Mouse (Mus musculus) embryonic fibroblast, embryonic 13.5 days (primary cell): ENCODE results near the gene Cdh13. TPM values are rescaled to one million over a fixed set of nuclear protein-coding genes. Genes with fewer than 3 reads are reported as not detected.

Experiments
- H3K27ac ChIP-seq: 2 replicates; pipeline ENCODE4 v1.5.1; 2012; ENCODE audit warnings: low read length, control low read depth, inconsistent platforms; ENCODE audit not compliant: insufficient read depth
- H3K4me1 ChIP-seq: 2 replicates; pipeline ENCODE4 v1.6.1; 2011; ENCODE audit warnings: low read length; ENCODE audit not compliant: control insufficient read depth, insufficient read depth
- H3K4me3 ChIP-seq: 2 replicates; pipeline ENCODE4 v1.5.1; 2011; ENCODE audit warnings: mild to moderate bottlenecking, control low read depth, low read length; ENCODE audit not compliant: insufficient read depth
- CTCF ChIP-seq: IDR thresholded peaks from 2 replicates; pipeline ENCODE4 v1.5.1; 2011; ENCODE audit warnings: mild to moderate bottlenecking, control low read depth, low read length, moderate library complexity, borderline replicate concordance; ENCODE audit not compliant: insufficient read depth
- POLR2A ChIP-seq: IDR thresholded peaks from 2 replicates; pipeline ENCODE4 v1.6.1; 2011; ENCODE audit warnings: low read depth, mild to moderate bottlenecking, control low read depth, low read length, moderate library complexity
- polyA plus RNA-seq: library from polyadenylated mRNA; stranded (reverse); fragments of >200 nt; gene quantifications from 2 replicates; pipeline ENCODE4 v1.2.4, GENCODE M21; 2011; ENCODE audit warnings: low read depth; ENCODE audit not compliant: missing spikeins, insufficient read length

Gene Cdh13
- polyA plus RNA-seq, 1 experiment = 19.8 TPM

DNA sequence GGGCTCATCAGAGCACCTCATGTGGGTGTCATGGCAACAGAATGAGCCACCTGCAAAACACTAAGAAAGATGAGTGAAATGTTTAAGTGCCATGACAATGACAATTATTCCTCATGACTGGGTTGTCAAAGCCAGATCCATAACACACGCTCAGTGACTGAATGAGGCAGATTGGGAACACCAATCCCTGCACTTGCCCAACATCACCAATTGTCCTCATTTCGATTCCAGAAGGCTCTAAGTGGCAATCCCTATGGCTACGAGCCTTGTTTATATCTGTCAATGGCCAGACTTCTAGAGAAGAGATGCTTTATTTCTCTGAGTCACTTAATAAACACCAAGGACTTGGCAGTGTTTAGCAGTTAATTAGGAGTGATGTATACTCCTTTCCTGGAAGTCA lies 399.9 kb downstream of the Cdh13 start:
- TF ChIP-seq CTCF (no peak), POLR2A (no peak)
- H3K4me3 ChIP-seq = no peak overlapping the region
- no peaks in the 10 kb centered on the region; the same call in 1 of the 2 replicates for H3K4me1 ChIP-seq
- H3K27ac ChIP-seq = no peak overlapping the region

DNA sequence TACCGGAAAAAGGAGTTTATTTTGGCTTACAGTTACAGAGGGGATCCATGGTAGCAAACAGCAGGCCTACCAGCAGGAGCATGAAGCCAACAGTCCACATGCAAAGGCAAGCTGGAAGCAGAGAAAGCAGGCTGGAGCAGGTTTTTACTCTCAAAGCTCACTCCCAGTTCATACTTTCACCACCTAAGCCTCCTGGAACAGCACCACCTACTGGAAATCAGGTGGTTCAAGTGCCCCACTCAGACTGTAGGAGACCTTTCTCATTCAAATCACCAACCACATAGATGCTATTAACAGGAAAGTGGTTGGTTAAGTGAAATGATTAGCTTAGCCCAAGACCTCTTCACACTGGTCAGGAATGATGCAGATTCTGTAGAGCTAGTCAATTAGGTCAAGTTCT lies 402.3 kb downstream of the Cdh13 start:
- no peak overlapping the region for H3K27ac ChIP-seq
- H3K4me1 ChIP-seq = no peaks in the 10 kb centered on the region; the same call in 1 of the 2 replicates
- TF ChIP-seq POLR2A = no peak
- TF ChIP-seq CTCF = no peak
- no peak overlapping the region for H3K4me3 ChIP-seq

DNA sequence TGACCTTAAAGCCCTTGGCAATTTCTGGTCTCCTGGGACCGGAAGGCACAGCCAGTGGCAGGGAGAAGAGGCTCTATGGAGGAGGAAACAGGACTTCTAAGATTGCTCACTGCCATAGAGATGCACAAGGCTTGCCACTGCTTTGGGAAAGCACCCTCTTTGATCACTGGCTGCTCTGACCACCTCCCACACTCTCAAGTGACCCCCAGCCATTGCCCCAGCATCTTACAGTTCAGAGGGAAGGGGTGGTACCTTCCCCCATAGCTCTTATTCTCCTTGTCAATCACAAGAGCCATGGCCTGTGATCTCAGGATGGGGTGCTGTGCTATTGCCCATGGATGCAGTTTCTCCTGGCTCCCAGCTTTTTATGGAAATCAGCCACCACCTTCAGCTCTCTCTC lies 406.3 kb downstream of the Cdh13 start:
- Histone ChIP-seq H3K4me3 (no peak overlapping the region), H3K27ac (no peak overlapping the region), H3K4me1 (no peaks in the 10 kb centered on the region)
- TF ChIP-seq CTCF (no peak), POLR2A (no peak)

- Histone ChIP-seq H3K27ac (no peak overlapping the region), H3K4me1 (no peaks in the 10 kb centered on the region), H3K4me3 (no peak overlapping the region)
- TF ChIP-seq POLR2A (no peak), CTCF (no peak)
These were observed 417.9 kb downstream of the Cdh13 start for GRCm38 (mm10) chr8:118701312-118701880.

DNA sequence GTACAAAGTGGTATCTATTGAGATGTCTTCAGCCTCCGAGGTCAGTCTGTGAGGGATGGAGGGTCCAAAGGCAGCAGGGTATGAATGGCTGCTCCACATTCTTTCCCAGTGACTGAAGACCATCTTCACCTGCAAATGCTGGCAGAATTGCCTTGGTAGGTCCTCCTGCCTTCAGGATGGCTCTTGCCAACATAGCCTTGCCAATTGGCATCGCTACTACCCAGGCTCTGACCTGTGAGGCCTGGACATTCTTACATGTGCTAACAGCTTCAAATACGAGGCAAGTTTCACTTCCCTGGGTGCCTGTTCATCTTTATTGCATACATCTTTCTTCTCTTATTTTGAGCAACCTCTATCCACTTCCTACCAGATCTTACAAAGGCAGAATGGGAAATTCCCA lies 425.8 kb downstream of the Cdh13 start:
- H3K4me3 ChIP-seq = no peak overlapping the region
- TF ChIP-seq POLR2A (no peak), CTCF (no peak)
- no peak overlapping the region for H3K27ac ChIP-seq

GRCm38 (mm10) chr8:118711631-118712030 lies 428.1 kb downstream of the Cdh13 start:
- Histone ChIP-seq H3K4me3 (no peak overlapping the region), H3K27ac (no peak overlapping the region), H3K4me1 (no peaks in the 10 kb centered on the region)
- TF ChIP-seq CTCF (no peak), POLR2A (no peak)

More for the DNA sequence above, 425.8 kb downstream of the Cdh13 start:
- no peaks in the 10 kb centered on the region for H3K4me1 ChIP-seq

DNA sequence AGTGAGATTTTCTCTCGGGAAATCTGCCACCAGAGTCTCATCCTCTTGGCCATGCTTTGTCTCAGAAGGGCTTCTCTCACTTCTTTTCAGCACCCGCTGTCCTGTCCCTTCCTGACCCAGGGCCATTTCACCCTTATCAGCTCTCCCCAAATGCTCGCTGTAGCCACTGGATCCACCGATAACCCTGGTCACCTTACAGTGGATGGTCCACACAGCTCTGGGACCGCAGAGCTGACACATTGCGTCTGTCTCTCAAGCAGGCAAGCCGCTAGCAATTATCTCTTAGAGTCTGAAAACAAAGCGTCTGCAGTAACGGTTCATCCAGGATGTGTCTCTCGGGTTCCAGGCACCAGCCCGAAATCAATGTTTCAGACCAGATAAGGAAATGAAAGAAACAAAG lies 429.6 kb downstream of the Cdh13 start:
- TF ChIP-seq POLR2A = no peak
- Histone ChIP-seq H3K27ac (no peak overlapping the region), H3K4me3 (no peak overlapping the region), H3K4me1 (no peaks in the 10 kb centered on the region)

DNA sequence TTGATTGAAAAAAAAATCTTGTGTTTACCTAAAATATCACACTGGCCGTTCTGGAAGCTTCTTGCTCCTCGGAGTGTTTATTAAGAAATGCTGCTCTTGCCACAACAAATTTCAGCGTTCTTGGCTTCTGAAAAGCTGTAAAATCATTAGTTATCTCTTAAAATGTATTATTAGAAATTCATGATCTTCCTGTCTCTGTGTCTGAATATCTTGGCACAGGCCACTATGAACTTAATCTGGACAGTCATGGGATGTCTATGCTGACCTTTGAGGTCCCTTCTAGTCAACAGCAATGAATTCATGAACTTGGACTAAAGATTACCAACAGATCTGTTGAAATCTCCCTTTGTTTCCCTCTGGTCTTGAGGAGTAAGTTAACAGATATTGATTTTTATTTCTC lies 430.1 kb downstream of the Cdh13 start:
- Histone ChIP-seq H3K4me3 (no peak overlapping the region), H3K27ac (no peak overlapping the region), H3K4me1 (no peaks in the 10 kb centered on the region)
- TF ChIP-seq CTCF (no peak), POLR2A (no peak)

GRCm38 (mm10) chr8:118722896-118723295 lies 439.4 kb downstream of the Cdh13 start:
- Histone ChIP-seq H3K4me3 (no peak overlapping the region), H3K4me1 (no peaks in the 10 kb centered on the region), H3K27ac (no peak overlapping the region)
- TF ChIP-seq POLR2A (no peak), CTCF (no peak)

DNA sequence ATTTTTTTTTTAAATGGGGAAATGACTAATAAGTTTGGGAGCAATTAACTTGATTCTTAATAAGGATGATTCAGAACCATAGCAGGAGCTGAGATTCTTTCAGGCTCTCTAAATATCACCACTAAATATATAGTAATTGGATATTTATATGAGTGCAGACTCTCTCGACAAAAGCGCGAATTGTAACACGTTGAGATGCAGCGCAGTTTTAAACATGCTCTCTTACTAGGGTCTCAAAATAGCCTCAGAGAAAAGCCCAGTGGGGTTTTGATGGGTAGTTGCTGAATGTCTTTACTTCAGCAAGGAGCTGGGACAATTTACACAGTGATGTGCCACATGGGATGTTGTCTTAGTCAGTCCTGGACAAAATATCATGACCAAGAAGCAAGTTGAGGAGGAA lies 442.1 kb downstream of the Cdh13 start:
- Histone ChIP-seq H3K27ac (no peak overlapping the region), H3K4me1 (no peaks in the 10 kb centered on the region), H3K4me3 (no peak overlapping the region)
- TF ChIP-seq CTCF (no peak), POLR2A (no peak)

GRCm38 (mm10) chr8:118741781-118742180 lies 458.2 kb downstream of the Cdh13 start:
- no peak for TF ChIP-seq CTCF
- no peak for TF ChIP-seq POLR2A
- Histone ChIP-seq H3K4me1 (no peaks in the 10 kb centered on the region), H3K4me3 (no peak overlapping the region), H3K27ac (no peak overlapping the region)
